Mouse (Mus musculus) CD8-positive naive resting alpha-beta T cell, adult 2 months (primary cell): ENCODE data around the gene Igfbp2.

Source experiments
- DNase-seq, 2 experiments: peaks; one replicate each; pipeline ENCODE4 v3.0.0; 2022; ENCODE audit warnings: low read depth in 2 of 2, low spot score in 2 of 2

Gene Igfbp2

DNA sequence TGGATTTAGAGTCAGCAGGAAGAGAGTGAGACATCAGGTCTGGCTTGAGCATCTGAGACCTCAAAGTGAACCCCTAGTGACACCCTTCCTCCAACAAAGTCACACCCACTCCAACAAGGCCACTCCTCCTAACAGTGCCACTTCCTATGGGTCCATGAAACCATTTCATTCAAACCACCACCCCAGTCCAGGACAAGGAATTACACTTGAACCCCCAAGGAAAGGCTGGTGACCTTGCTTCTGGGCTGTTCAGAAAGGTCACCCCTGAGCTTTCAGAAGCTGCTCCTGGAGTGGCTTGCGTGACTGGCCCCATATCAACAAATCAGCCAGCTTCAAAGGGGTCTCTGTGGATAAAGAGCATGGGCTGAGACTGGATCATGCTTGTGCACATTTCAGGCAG, 29.5 kb downstream of the Igfbp2 start:
- DNase-seq: no peak

GRCm38 (mm10) chr1:72854337-72855237, 30.3 kb downstream of the Igfbp2 start:
- DNase-seq: no peak

GRCm38 (mm10) chr1:72855729-72856128, 31.4 kb downstream of the Igfbp2 start:
- no peak for DNase-seq

DNA sequence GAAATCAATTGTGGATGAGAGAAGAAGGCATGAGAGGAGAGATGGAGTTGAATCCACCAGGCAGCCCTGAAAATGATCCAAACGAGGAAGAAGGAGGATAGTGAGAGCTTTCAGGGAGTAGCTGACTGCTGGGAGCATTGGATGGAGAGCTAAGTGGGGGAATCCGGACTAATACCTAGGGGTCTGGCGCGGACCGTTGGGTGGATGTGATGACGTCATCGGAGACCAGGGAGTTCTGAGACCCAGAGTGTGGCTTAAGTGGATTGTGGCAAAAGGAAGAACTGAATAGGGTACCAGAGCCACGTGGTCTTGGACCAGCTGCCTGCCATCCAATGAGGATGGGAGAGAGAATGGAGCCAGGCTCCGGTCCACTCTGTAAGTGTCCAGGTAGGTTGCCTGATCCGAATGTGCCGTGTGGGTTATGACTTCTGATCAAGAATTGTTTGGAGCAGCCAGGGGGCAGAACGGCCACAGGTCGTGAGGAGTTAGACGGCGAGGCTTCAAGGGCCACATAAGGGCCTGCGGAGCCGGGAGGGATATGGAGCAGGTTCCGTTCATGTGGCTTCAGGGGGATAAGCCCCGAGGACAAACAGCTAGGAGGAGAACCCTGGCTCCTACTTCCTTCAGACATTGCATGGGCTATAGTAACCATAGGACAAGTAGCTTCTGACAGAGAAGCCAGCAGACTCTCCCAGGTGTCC, 32.1 kb downstream of the Igfbp2 start:
- no peak for DNase-seq

DNA sequence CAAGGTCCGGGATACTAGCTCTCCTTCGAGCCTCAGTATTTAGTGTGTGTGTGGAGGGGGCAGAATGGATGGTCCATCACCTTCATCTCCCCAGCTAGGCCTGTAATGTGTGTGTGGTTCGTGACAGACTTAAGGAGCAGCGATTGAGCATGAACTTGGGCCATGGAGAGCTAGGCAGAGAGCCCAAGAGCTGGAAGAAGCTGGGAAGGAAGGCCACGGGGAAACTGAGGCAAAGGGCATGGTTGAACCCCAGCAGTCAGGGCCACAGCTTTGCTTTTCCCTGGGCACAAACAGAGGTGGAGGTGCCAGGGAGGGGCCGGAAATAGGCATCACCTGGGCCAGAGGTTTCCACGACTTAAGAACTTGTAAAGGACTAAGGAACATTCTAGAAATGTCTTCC, 32.8 kb downstream of the Igfbp2 start:
- DNase-seq: no peak

DNA sequence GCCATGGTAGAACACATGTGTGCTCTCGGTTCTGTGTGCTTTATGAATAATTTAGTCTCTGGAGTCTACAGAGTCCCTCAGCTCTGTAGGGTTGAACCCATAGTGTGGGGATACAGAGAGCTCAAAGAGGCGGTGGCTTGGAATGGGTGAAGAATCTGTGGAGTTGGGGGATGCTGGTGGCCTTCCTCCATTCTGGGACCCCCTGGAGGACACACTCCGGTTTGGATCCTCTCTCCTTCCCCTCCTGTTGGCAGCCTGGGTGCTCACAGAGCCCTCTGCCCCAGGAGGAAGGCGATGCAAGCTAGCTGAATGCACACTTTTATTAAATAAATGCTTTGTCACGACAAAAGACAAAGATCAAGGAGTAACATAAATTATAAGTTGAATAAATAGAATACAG, 33.3 kb downstream of the Igfbp2 start:
- no peak for DNase-seq

DNA sequence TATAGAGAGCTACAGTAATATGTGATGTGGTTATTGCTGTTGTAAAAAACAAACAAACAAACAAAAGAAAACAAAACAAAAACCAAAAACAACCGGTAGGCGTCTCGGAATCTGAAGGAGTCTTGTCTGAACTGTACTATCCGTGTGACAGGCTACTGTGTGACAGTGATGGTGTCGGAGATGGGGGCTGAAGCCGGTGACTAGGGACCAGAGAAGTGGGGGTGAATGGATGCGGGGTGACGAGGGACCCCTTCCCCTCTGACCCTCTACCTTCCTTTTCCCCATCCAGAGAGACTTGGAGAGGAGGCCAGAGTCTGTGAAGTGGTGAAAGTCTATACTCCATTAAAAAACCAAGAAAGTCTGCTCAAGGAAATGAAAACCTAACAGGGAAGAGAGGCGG, 34.0 kb downstream of the Igfbp2 start:
- no peak for DNase-seq

DNA sequence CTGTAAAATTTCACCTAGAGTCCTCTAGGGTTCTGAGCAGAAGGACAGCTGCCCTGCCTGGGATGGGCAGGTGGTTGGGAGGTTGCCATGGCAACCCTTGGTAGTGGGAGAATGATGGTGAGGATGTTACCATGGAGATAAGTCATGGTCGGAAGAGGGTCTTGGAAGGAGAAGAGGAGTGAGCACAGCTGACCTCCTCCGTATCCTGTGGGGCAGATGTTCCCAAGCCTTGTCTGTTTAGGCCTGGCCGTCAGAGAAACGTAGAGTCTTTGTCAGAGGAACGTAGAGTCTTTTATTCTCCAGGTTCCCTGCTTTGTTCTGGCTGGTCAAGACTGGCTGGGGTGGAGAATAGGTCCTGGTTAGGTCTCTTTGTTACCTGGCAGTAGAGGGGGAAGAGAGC, 34.6 kb downstream of the Igfbp2 start:
- no peak for DNase-seq

DNA sequence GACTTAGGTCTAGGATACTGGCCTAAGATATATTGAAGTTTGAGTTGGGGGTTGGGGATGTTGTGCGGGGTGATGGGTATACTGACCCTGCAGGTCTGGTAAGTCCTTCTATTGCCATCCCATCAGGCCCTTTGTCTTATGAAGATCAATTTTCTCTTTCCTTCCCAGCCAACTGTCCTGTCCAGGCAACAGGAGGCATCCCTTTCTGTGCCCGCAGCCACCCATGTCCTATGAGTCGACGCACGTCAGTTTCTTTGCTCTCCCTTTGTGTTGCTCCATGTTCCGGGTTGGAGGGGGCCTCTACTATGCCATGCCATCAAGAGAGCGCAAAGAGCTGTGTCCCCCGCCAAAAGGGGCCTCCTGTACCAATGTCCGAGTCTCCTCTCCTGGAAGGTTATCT, 35.7 kb downstream of the Igfbp2 start:
- no peak for DNase-seq

DNA sequence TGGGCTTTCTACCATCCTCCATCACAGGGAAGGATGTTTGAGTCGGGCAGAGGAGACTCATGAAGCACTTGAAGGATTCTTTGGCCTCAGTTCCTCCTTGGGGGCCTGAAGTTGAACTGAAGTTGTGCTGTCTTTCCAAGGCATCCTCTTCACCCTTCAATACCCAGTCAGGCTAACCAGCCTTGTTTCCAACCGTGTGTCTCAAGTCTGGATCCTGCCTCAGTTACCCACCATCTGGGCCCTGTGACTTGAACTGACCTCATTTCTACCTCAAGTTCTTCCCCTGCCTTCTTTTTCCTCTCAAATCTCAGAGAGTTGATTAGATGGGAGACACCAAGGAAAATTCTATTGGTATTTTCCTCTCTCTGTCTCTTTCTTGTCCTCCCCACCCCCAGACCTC, 36.2 kb downstream of the Igfbp2 start:
- no peak for DNase-seq

GRCm38 (mm10) chr1:72861702-72862101, 37.4 kb downstream of the Igfbp2 start:
- no peak for DNase-seq

DNA sequence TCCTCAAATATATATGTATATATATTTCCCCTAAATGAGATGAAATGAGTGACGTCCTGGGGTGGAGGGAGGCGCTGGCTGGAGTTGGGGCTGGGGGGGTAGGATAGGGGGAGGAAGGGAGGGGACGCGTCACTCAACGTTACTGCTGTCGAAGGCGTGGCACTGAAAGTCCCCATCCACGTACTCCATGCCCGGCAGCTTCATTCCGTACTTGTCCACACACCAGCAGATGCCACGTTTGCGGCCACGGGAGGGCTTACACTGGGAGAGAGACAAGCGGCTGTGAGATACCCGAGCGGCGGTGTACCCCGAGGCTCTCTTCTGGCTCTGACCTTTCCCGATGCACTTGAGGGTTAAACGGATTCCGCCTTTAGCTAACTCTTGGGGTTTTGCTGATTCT, 37.9 kb downstream of the Igfbp2 start:
- no peak for DNase-seq

DNA sequence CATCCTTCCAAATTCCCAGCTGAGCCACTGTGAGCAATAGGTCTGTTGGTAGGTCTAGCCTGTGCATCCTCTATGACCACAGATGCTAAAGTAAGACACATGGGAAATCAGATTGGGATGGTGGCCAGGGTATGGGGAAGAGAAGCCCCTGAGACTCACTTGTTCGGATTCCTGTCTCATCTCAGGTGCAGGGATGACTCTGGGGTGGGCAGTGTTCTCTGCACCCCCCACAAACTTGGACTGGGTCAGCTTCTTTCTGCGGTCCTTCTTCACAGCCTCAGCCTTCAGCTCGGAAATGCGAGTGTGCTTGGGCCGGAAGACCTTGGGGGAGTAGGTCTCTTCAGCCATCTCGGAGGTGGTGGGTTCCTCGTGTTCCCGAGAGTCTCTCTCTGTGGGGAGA, 39.4 kb downstream of the Igfbp2 start:
- DNase-seq: no peak

- DNase-seq: no peak
These were observed 40.0 kb downstream of the Igfbp2 start for GRCm38 (mm10) chr1:72864272-72864671.

GRCm38 (mm10) chr1:72865900-72866299, 41.6 kb downstream of the Igfbp2 start:
- DNase-seq: no peak

DNA sequence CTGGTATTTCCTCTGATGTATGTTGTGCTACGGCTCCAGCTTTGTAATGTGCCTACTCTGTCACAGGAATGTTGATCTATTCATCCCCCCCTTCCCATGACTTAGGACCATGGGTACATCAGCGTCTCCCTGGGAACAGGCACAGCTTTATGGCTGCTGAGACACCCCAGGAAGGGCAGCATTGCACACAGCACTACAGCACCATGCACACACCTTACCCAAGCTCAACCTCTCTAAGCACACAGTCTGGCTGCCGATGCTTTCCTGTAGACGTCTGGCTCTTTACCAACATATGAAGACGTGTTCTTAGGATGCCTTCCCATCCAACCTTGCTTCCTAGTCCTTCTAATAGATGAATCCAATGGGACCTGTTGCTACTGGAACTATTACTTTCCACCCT, 42.1 kb downstream of the Igfbp2 start:
- no peak for DNase-seq

GRCm38 (mm10) chr1:72867346-72867745, 43.0 kb downstream of the Igfbp2 start:
- DNase-seq: no peak

DNA sequence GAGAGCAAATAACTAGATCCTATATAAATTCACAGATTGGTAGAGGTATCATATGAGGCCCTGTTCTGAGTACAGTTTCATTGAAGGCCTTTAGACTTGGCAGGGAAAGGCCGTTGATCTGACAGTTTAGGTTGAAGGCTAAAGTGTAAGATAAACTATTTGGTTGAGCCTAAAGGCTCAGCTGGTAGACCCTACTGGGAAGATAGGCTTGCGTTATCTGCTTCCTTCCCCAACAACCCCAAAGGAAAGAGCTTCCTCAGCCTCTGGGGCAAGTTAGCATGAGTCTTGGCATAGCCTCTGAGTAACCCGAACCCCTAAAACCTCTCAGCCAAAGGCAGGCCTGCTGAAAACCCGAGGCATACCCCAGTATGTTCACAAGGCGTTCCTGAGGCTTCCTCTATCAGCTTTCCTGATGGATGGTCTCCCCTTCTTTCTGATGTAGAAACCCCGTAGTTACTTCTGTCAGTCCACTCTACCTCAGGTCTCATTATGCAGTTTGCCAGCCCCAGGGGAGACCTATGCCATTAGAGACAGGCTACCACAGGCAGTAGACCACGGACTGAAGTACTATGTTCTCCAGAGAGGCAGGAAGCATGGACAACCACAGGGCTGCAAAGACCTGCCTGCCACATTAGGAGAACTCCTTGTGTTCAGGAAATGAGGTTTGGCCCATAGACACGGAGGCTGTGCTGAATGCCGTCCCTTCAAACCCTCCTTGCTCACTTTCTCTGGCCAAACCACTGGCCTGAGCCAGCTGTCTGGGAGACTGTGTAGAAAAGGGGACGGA, 44.3 kb downstream of the Igfbp2 start:
- no peak for DNase-seq

DNA sequence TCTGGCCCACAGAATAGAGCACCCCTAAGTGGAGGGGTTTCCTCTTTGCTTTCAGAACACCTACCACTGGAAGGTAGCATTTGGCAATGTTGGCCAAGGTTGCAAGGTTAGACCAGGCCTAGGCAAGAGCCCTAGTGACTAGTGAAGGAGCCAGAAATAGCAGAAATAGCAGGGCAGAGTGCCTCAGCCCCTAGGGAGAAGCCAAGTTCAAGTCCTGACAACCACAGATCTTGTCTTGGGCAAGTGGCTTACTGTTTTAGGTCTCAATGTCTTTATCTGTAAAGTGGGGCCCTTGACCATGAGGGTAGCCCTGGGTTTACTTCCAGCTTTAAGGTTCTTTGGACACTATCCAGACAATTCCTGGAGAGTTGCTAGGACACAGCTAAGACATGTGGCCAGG, 45.0 kb downstream of the Igfbp2 start:
- no peak for DNase-seq

- no peak for DNase-seq
These were observed 45.6 kb downstream of the Igfbp2 start for GRCm38 (mm10) chr1:72869681-72870614.
